Mouse (Mus musculus) ovary, postnatal 36 days (tissue): ENCODE results near the gene Glis2.

Source experiments
- DNase-seq: peaks from one replicate; pipeline ENCODE4 v3.0.0; 2022; ENCODE audit warnings: low spot score, mixed read lengths

The Glis2 gene

GRCm38 (mm10) chr16:4583807-4584206 is 10.7 kb upstream of the Glis2 start:
- DNase-seq = no peak

GRCm38 (mm10) chr16:4584438-4584837 is 10.1 kb upstream of the Glis2 start:
- no peak for DNase-seq

GRCm38 (mm10) chr16:4585642-4586530 is 8.6 kb upstream of the Glis2 start:
- no peak for DNase-seq

GRCm38 (mm10) chr16:4586531-4587123 is 7.9 kb upstream of the Glis2 start:
- DNase-seq = peak; percentile 97

GRCm38 (mm10) chr16:4587516-4588210 is 6.8 kb upstream of the Glis2 start:
- DNase-seq = peak; percentile 13

- no peak for DNase-seq
These were observed 4.3 kb upstream of the Glis2 start for GRCm38 (mm10) chr16:4590236-4590635.

- DNase-seq = peak; percentile 49
These were observed 1.3 kb upstream of the Glis2 start for GRCm38 (mm10) chr16:4592909-4593875.

- DNase-seq = no peak
These were observed 457 bp downstream of the Glis2 start for GRCm38 (mm10) chr16:4594814-4595526.

GRCm38 (mm10) chr16:4595527-4595963 is 1.0 kb downstream of the Glis2 start:
- DNase-seq = peak; percentile 66

GRCm38 (mm10) chr16:4596141-4596728 is 1.7 kb downstream of the Glis2 start:
- no peak for DNase-seq

- no peak for DNase-seq
These were observed 2.3 kb downstream of the Glis2 start for GRCm38 (mm10) chr16:4596836-4597235.

GRCm38 (mm10) chr16:4597296-4597695 is 2.8 kb downstream of the Glis2 start:
- no peak for DNase-seq

GRCm38 (mm10) chr16:4598041-4598440 is 3.5 kb downstream of the Glis2 start:
- DNase-seq = no peak

GRCm38 (mm10) chr16:4598891-4599543 is 4.5 kb downstream of the Glis2 start:
- no peak for DNase-seq

- DNase-seq = no peak
These were observed 5.1 kb downstream of the Glis2 start for GRCm38 (mm10) chr16:4599616-4600015.

GRCm38 (mm10) chr16:4600701-4601310 is 6.3 kb downstream of the Glis2 start:
- DNase-seq = no peak

GRCm38 (mm10) chr16:4602189-4602588 is 7.7 kb downstream of the Glis2 start:
- DNase-seq = no peak

GRCm38 (mm10) chr16:4602766-4603452 is 8.4 kb downstream of the Glis2 start:
- DNase-seq = peak; percentile 64

GRCm38 (mm10) chr16:4603453-4603837 is 8.9 kb downstream of the Glis2 start:
- DNase-seq = no peak
